Mouse (Mus musculus) limb, embryonic 14.5 days (tissue): ENCODE measurements around the gene Txnip. TPM values are rescaled to one million over a fixed set of nuclear protein-coding genes. Genes with fewer than 3 reads are reported as not detected.

ENCODE experiments used
- ATAC-seq: fragments of 200-750 bp; cut with Nextera tagmentation; 2 replicates; pipeline ENCODE4 v1.8.0; 2017; ENCODE audit warnings: low read depth, moderate number of reproducible peaks, moderate TSS enrichment; ENCODE audit not compliant: low FRiP score
- DNase-seq: peaks from one replicate; pipeline ENCODE4 v3.0.0-alpha.2; 2015; ENCODE audit warnings: low spot score
- H3K27ac ChIP-seq: fragments of 300-500 bp; sonication (generic); replicated peaks from 2 replicates; pipeline ENCODE4 v1.5.1; 2014; ENCODE audit warnings: low read depth, mild to moderate bottlenecking, low read length, moderate library complexity, mixed read lengths
- H3K27me3 ChIP-seq: fragments of 300-500 bp; sonication (generic); 2 replicates; pipeline ENCODE4 v1.6.1; 2014; ENCODE audit warnings: low read length, mixed read lengths; ENCODE audit not compliant: control insufficient read depth, insufficient read depth
- H3K36me3 ChIP-seq: fragments of 300-500 bp; sonication (generic); 2 replicates; pipeline ENCODE4 v1.6.1; 2014; ENCODE audit warnings: mild to moderate bottlenecking, low read length, moderate library complexity, mixed read lengths; ENCODE audit not compliant: control insufficient read depth, insufficient read depth
- H3K4me1 ChIP-seq: fragments of 300-500 bp; sonication (generic); 2 replicates; pipeline ENCODE4 v1.6.1; 2014; ENCODE audit warnings: antibody characterized with exemption, low read length, mixed read lengths; ENCODE audit not compliant: control insufficient read depth, insufficient read depth
- H3K4me2 ChIP-seq: fragments of 300-500 bp; sonication (generic); replicated peaks from 2 replicates; pipeline ENCODE4 v1.6.1; 2014; ENCODE audit warnings: low read depth, mild to moderate bottlenecking, low read length, moderate library complexity; ENCODE audit not compliant: severe bottlenecking
- H3K4me3 ChIP-seq: fragments of 300-500 bp; sonication (generic); replicated peaks from 2 replicates; pipeline ENCODE4 v1.5.1; 2014; ENCODE audit warnings: low read length
- H3K9ac ChIP-seq: fragments of 300-500 bp; sonication (generic); 2 replicates; pipeline ENCODE4 v1.6.1; 2014; ENCODE audit warnings: mild to moderate bottlenecking, low read depth, low read length, moderate library complexity; ENCODE audit not compliant: severe bottlenecking
- H3K9me3 ChIP-seq: fragments of 300-500 bp; sonication (generic); 2 replicates; pipeline ENCODE4 v1.6.1; 2016; ENCODE audit warnings: low read length; ENCODE audit not compliant: control insufficient read depth
- POLR2A ChIP-seq: fragments of 200-500 bp; IDR thresholded peaks from 2 replicates; pipeline ENCODE4 v1.8.0; 2012; ENCODE audit warnings: inconsistent platforms, mild to moderate bottlenecking, moderate library complexity, borderline replicate concordance; ENCODE audit not compliant: insufficient read depth, insufficient read length; ENCODE audit errors: extremely low read depth
- WGBS: fragments of 180-500 bp; shearing (Covaris S2); extraction: QIAGEN DNeasy Blood & Tissue Kit; methylation state at CpG from one replicate; pipeline ENCODE4 v1.1.7; 2014; 5-methylcytosine and 5-hydroxymethylcytosine counted together
- polyA plus RNA-seq, 2 experiments: library from polyadenylated mRNA; depleted of rRNA in 1 of 2; stranded (reverse) in 1 of 2; unstranded in 1 of 2; fragments of >200 nt; fragmentation: Nextera tagmentation in 1 of 2; extraction: Ambion mirVana in 1 of 2; gene quantifications; 2 replicates each; pipeline versions ENCODE4 v1.2.1 to v1.2.3; 2012 to 2014

The Txnip gene
- polyA plus RNA-seq, 2 experiments = 167 to 211 TPM

GRCm38 (mm10) chr3:96594851-96595250 lies 37.1 kb downstream of the Txnip start:
- WGBS = 88% methylated on average over 5 of the region's 5 CpGs

GRCm38 (mm10) chr3:96595661-96596060 lies 37.9 kb downstream of the Txnip start:
- peak overlapping the region; percentile 99 for H3K4me2 ChIP-seq

More at GRCm38 (mm10) chr3:96594851-96595250, 37.1 kb downstream of the Txnip start:
- H3K4me3 ChIP-seq = no peak overlapping the region
- no peak overlapping the region for H3K9ac ChIP-seq
- no peak for TF ChIP-seq POLR2A
- ATAC-seq (no peak), DNase-seq (no peak)
- no peaks in the 10 kb centered on the region for H3K36me3 ChIP-seq
- H3K27me3 ChIP-seq = no peaks in the 10 kb centered on the region
- H3K9me3 ChIP-seq = no peaks in the 10 kb centered on the region
- H3K4me1 ChIP-seq = peaks cover 28% of the 10 kb centered on the region
- H3K27ac ChIP-seq = no peak overlapping the region
- H3K4me2 ChIP-seq = no peak overlapping the region

GRCm38 (mm10) chr3:96596228-96596707 lies 38.5 kb downstream of the Txnip start, which contains the start of gene Ankrd34a:
Ankrd34a (plus strand) TSS chr3:96596636.
- Histone ChIP-seq H3K27ac (no peak within 1 kb of the TSS), H3K36me3 (no peaks in the 10 kb centered on the region), H3K27me3 (no peaks in the 10 kb centered on the region), H3K9me3 (no peaks in the 10 kb centered on the region), H3K4me2 (peak within 1 kb of the TSS; percentile 99), H3K4me1 (peaks cover 32% of the 10 kb centered on the region), H3K9ac (peak within 1 kb of the TSS; percentile 66), H3K4me3 (peak within 1 kb of the TSS; percentile 45)
- ATAC-seq (no peak), DNase-seq (peak; percentile 42)
- TF ChIP-seq POLR2A = no peak
- WGBS = 1% methylated on average over 20 of the region's 23 CpGs

More at GRCm38 (mm10) chr3:96595661-96596060, 37.9 kb downstream of the Txnip start:
- Histone ChIP-seq H3K9me3 (no peaks in the 10 kb centered on the region), H3K27ac (no peak overlapping the region), H3K36me3 (no peaks in the 10 kb centered on the region), H3K4me1 (peaks cover 32% of the 10 kb centered on the region), H3K27me3 (no peaks in the 10 kb centered on the region), H3K9ac (no peak overlapping the region), H3K4me3 (peak overlapping the region; percentile 45; the same call in 1 of the 2 replicates)
- TF ChIP-seq POLR2A = no peak
- ATAC-seq (no peak), DNase-seq (no peak)
- WGBS = 25% methylated on average over 6 of the region's 6 CpGs

- Histone ChIP-seq H3K9me3 (no peaks in the 10 kb centered on the region), H3K4me2 (peak overlapping the region; percentile 99), H3K36me3 (no peaks in the 10 kb centered on the region), H3K9ac (peak overlapping the region; percentile 66), H3K4me3 (peak overlapping the region; percentile 45), H3K4me1 (peaks cover 32% of the 10 kb centered on the region), H3K27me3 (no peaks in the 10 kb centered on the region), H3K27ac (no peak overlapping the region)
- DNase-seq (no peak), ATAC-seq (no peak)
- TF ChIP-seq POLR2A = no peak
- 4% methylated on average over 11 of the region's 12 CpGs for WGBS
These were observed 39.1 kb downstream of the Txnip start for GRCm38 (mm10) chr3:96596855-96597254.

- no peaks in the 10 kb centered on the region for H3K27me3 ChIP-seq
- H3K9me3 ChIP-seq = no peaks in the 10 kb centered on the region
- peak overlapping the region; percentile 66 for H3K9ac ChIP-seq
- H3K4me2 ChIP-seq = peak overlapping the region; percentile 99
- no peaks in the 10 kb centered on the region for H3K36me3 ChIP-seq
- under 1% methylated on average over 31 of the region's 40 CpGs for WGBS
- H3K27ac ChIP-seq = peak overlapping the region; percentile 55; the same call in 1 of the 2 replicates
- DNase-seq (no peak), ATAC-seq (no peak)
- peak overlapping the region; percentile 45 for H3K4me3 ChIP-seq
- no peak for TF ChIP-seq POLR2A
- H3K4me1 ChIP-seq = peaks cover 38% of the 10 kb centered on the region
These were observed 39.7 kb downstream of the Txnip start for GRCm38 (mm10) chr3:96597435-96597891.
